In genomic region chr6:5383336-5384177, GRCm38 (mm10) we compare ENCODE assay signal across 7 mouse cellular contexts. TPM values are rescaled to one million over a fixed set of nuclear protein-coding genes. Genes with fewer than 3 reads are reported as not detected.
DNase-seq lines count a peak whose midpoint lies in the region; ATAC-seq and TF ChIP-seq lines count a peak whose summit lies in the region.

Gene Asb4 (plus strand): TSS chr6:5383386.

- peak within 1 kb of the TSS; percentile 63 for H3K4me2 ChIP-seq in embryonic facial prominence, embryonic 14.5 days (ENCODE audit: low read depth, low read length)
- peak within 1 kb of the TSS; percentile 64 for H3K4me2 ChIP-seq in hindbrain, postnatal 0 days (ENCODE audit: low read depth, low read length)
- H3K4me2 ChIP-seq in midbrain, embryonic 14.5 days (ENCODE audit: low read length), result peak within 1 kb of the TSS; percentile 63

- peak within 1 kb of the TSS; percentile 68 for H3K27ac ChIP-seq in embryonic facial prominence, embryonic 14.5 days (replicated peaks; ENCODE audit: low read depth, low read length)
- peak within 1 kb of the TSS; percentile 76 for H3K27ac ChIP-seq in hindbrain, postnatal 0 days
- H3K27ac ChIP-seq in midbrain, embryonic 14.5 days (replicated peaks; ENCODE audit: low read depth, low read length), result peak within 1 kb of the TSS; percentile 86

- no peaks in the 10 kb centered on the region for H3K9me3 ChIP-seq in embryonic facial prominence, embryonic 14.5 days (ENCODE audit: control insufficient read depth, low read length)
- no peaks in the 10 kb centered on the region for H3K9me3 ChIP-seq in hindbrain, postnatal 0 days (ENCODE audit: low read length)
- no peaks in the 10 kb centered on the region for H3K9me3 ChIP-seq in midbrain, embryonic 14.5 days (ENCODE audit: control insufficient read depth, low read length)

- H3K9ac ChIP-seq in embryonic facial prominence, embryonic 14.5 days (ENCODE audit: low read depth, low read length), result peak within 1 kb of the TSS; percentile 57
- peak within 1 kb of the TSS; percentile 47 for H3K9ac ChIP-seq in hindbrain, postnatal 0 days (replicated peaks; ENCODE audit: low read length)
- peak within 1 kb of the TSS; percentile 47 for H3K9ac ChIP-seq in midbrain, embryonic 14.5 days (replicated peaks; ENCODE audit: low read length)

- no peaks in the 10 kb centered on the region for H3K36me3 ChIP-seq in embryonic facial prominence, embryonic 14.5 days (ENCODE audit: control insufficient read depth, insufficient read depth, low read length)
- no peaks in the 10 kb centered on the region for H3K36me3 ChIP-seq in hindbrain, postnatal 0 days (ENCODE audit: insufficient read depth, low read length)
- H3K36me3 ChIP-seq in midbrain, embryonic 14.5 days (ENCODE audit: control insufficient read depth, insufficient read depth, low read length), result no peaks in the 10 kb centered on the region

- H3K27me3 ChIP-seq in embryonic facial prominence, embryonic 14.5 days (replicated peaks; ENCODE audit: control insufficient read depth, insufficient read depth, low read length), result no peaks in the 10 kb centered on the region
- H3K27me3 ChIP-seq in hindbrain, postnatal 0 days (ENCODE audit: insufficient read depth, low read length), result no peaks in the 10 kb centered on the region
- no peaks in the 10 kb centered on the region for H3K27me3 ChIP-seq in midbrain, embryonic 14.5 days (ENCODE audit: control insufficient read depth, insufficient read depth, low read length)

- DNase-seq in layer of hippocampus, postnatal 10 days (ENCODE audit: low spot score in 2 of 2), result peak; percentile 27 to 41
- DNase-seq in layer of hippocampus, adult 18-20 months (ENCODE audit: low spot score in 2 of 2), result no peak
- peak; percentile 62 for DNase-seq in embryonic facial prominence, embryonic 14.5 days (ENCODE audit: low spot score)
- DNase-seq in hindbrain, postnatal 0 days (ENCODE audit: low spot score), result peak; percentile 66
- DNase-seq in midbrain, embryonic 14.5 days, result peak; percentile 81
- no peak for DNase-seq in ovary, postnatal 14 days (ENCODE audit: low spot score)
- no peak for DNase-seq in frontal cortex, adult 2 months (ENCODE audit: extremely low spot score in 1 of 2, low spot score in 1 of 2)

- no peak for TF ChIP-seq CTCF in hindbrain, postnatal 0 days (IDR thresholded peaks at IDR 0.05; ENCODE audit: low read depth)

- peak; percentile 50 for ATAC-seq in embryonic facial prominence, embryonic 14.5 days (ENCODE audit: low read depth)
- ATAC-seq in hindbrain, postnatal 0 days, result peak; percentile 58; the same call in 1 of the 2 replicates
- peak; percentile 63 for ATAC-seq in midbrain, embryonic 14.5 days (ENCODE audit: low FRiP score, low TSS enrichment)

- peaks cover 35% of the 10 kb centered on the region for H3K4me1 ChIP-seq in embryonic facial prominence, embryonic 14.5 days (ENCODE audit: control insufficient read depth, insufficient read depth, low read length)
- H3K4me1 ChIP-seq in hindbrain, postnatal 0 days (ENCODE audit: insufficient read depth, low read length), result no peaks in the 10 kb centered on the region
- peaks cover 45% of the 10 kb centered on the region for H3K4me1 ChIP-seq in midbrain, embryonic 14.5 days (ENCODE audit: control insufficient read depth, insufficient read depth, low read length)

- peak within 1 kb of the TSS; percentile 33 for H3K4me3 ChIP-seq in embryonic facial prominence, embryonic 14.5 days (ENCODE audit: low read depth, low read length)
- peak within 1 kb of the TSS; percentile 34 for H3K4me3 ChIP-seq in hindbrain, postnatal 0 days (ENCODE audit: low read length)
- peak within 1 kb of the TSS; percentile 28 for H3K4me3 ChIP-seq in midbrain, embryonic 14.5 days (replicated peaks; ENCODE audit: low read depth, low read length)

- 4% methylated on average over 19 of the region's 19 CpGs for WGBS in embryonic facial prominence, embryonic 14.5 days
- 3% methylated on average over 19 of the region's 19 CpGs for WGBS in hindbrain, postnatal 0 days
- WGBS in midbrain, embryonic 14.5 days, result 3% methylated on average over 19 of the region's 19 CpGs

RNA-seq across cellular contexts. Expression of gene Asb4, which starts in this region (rescaled TPM):
- 1 to 10 TPM in 1 of 2 experiments, under 1 TPM in 1; 0.65 to 1.3 TPM for total RNA-seq in layer of hippocampus, postnatal 10 days (2021)
- total RNA-seq in layer of hippocampus, adult 18-20 months (2021), result under 1 TPM; 0.27 to 0.76 TPM
- 31.4 and 42.3 TPM in 2 replicates for polyA plus RNA-seq in embryonic facial prominence, embryonic 14.5 days (2014; fragmentation: Nextera tagmentation; extraction: Ambion mirVana)
- total RNA-seq in hindbrain, postnatal 0 days (2014; rRNA removed), result 8.3 and 10.6 TPM in 2 replicates
- polyA plus RNA-seq in hindbrain, postnatal 0 days (2015; fragmentation: Nextera tagmentation; extraction: Ambion mirVana), result 13.7 and 16.3 TPM in 2 replicates
- 13.6 and 13.8 TPM in 2 replicates for polyA plus RNA-seq in midbrain, embryonic 14.5 days (2014; fragmentation: Nextera tagmentation; extraction: Ambion mirVana)
- 0.29 and 0.40 TPM in 2 replicates for polyA plus RNA-seq in frontal cortex, adult 2 months (2012; rRNA removed)

Comparison
In these comparisons a context has a peak if more than half of its experiments do, and no peak if none do; other contexts are left out.
1. RNA of gene Asb4 (polyA plus RNA-seq): 31.4 to 42.3 TPM in embryonic facial prominence, embryonic 14.5 days, 13.7 to 16.3 TPM in hindbrain, postnatal 0 days and 13.6 to 13.8 TPM in midbrain, embryonic 14.5 days; 0.29 to 0.40 TPM in frontal cortex, adult 2 months; every median in the first group is over 10 times any median in the second.
2. DNase-seq: peak in layer of hippocampus, postnatal 10 days (2 of 2), embryonic facial prominence, embryonic 14.5 days (single experiment), hindbrain, postnatal 0 days (single experiment) and midbrain, embryonic 14.5 days (single experiment); none in layer of hippocampus, adult 18-20 months (0 of 2), ovary, postnatal 14 days (single experiment) and frontal cortex, adult 2 months (0 of 2).
3. Peak in every context shown above with its lines, with median percentiles within 50 percentile points of each other: ATAC-seq, H3K27ac ChIP-seq, H3K4me2 ChIP-seq, H3K4me3 ChIP-seq and H3K9ac ChIP-seq.